Mouse (Mus musculus): Measurements from ENCODE around the gene Kcnk10.

Gene Kcnk10

DNA sequence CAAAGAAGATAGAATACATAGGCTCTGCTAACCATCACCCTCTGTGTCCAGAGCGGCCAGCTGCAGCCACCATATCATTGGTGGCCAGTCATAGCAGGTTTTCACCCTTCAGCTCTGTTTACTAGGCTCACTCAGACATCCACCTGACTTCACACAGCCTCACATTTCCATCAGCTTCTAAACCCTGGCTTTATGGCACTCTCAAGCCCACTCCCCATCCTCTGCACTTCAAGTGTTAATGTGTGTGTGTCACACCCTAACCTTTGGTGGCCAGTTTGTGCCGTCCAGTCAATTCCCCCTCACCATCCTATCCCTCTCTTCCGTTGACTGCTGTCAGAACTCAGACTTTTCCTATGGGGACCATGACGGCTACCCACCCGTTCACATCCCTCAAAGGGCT, 184.0 kb downstream of the Kcnk10 start:
- no peak for DNase-seq

DNA sequence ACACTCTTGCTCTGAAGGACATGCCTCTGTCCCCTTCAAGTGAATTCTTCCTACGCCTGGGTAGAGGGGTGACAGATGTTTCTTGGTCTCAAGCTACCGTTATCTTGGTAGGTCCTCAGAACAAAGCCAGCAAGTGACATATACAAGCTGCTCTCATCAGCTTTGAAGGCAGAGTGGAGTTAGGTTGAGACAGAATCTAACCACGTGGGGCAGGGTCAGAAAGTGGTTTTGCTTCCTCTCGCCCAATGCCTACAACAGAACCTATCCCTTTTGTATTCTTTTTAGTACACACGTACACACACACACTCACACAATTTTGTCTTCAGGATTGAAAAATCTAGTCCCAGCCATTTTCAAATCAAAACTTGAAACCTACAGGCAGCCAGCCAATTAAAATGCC, 186.8 kb downstream of the Kcnk10 start:
- DNase-seq: no peak

DNA sequence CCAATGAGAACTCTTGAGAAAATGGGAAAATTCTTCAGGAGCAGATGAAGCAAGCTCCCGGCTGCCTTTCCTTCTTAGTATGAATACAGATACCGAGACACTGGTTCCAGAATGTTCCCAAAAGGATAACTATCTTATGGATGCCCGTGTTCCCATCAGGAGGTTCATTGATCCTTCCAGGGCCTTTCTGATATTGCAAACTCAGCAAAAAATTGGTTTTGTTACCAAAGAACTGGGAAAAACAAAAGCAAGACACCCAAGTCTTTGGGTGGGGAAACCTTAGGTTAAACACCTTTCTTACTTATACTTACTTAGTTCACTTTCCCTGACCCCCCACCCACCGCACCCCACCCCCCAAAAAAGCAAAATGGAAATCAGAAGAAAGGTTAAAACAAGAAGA, 188.5 kb downstream of the Kcnk10 start:
- no peak for DNase-seq

Measured in cerebellum, adult 11 months (tissue).